Mouse (Mus musculus) CH12.LX (cell line): ENCODE data around the gene Rnf126. TPM values are rescaled to one million over a fixed set of nuclear protein-coding genes. Genes with fewer than 3 reads are reported as not detected.

Experiments
- DNase-seq: peaks from one replicate; pipeline ENCODE4 v3.0.0-alpha.2; 2013; ENCODE audit errors: extremely low read depth
- H3K27ac ChIP-seq: 2 replicates; pipeline ENCODE4 v1.5.1; 2012; ENCODE audit warnings: low read depth, mild to moderate bottlenecking, control low read depth, moderate library complexity; ENCODE audit not compliant: insufficient read depth
- H3K27me3 ChIP-seq: replicated peaks from 2 replicates; pipeline ENCODE3; 2012; ENCODE audit warnings: inconsistent platforms
- H3K36me3 ChIP-seq, 2 experiments: replicated peaks in 1 of 2; 2 replicates each; pipeline versions ENCODE3 to v1.6.1; 2012; ENCODE audit warnings: inconsistent platforms in 1 of 2, low read length in 1 of 2, mild to moderate bottlenecking in 1 of 2, mixed read lengths in 1 of 2, moderate library complexity in 1 of 2; ENCODE audit not compliant: control insufficient read depth in 1 of 2, insufficient read depth in 1 of 2
- H3K4me1 ChIP-seq, 2 experiments: 2 replicates each; pipeline ENCODE4 v1.6.1; 2012; ENCODE audit warnings: inconsistent platforms in 1 of 2, moderate library complexity in 1 of 2; ENCODE audit not compliant: insufficient read depth in 2 of 2, control insufficient read depth in 1 of 2
- H3K4me2 ChIP-seq: 2 replicates; pipeline ENCODE4 v1.6.1; 2012; ENCODE audit warnings: low read depth, mild to moderate bottlenecking, control low read depth; ENCODE audit not compliant: poor library complexity, insufficient read depth, severe bottlenecking
- H3K4me3 ChIP-seq, 3 experiments: fragments of 150-350 bp in 1 of 3; sonication (generic) in 1 of 3; replicated peaks in 1 of 3; 2 replicates each; pipeline versions ENCODE3 to v1.5.1; 2011 to 2012; ENCODE audit warnings: low read depth in 2 of 3, low read length in 2 of 3, mild to moderate bottlenecking in 2 of 3, moderate library complexity in 2 of 3, control low read depth in 1 of 3, improper control_type of control experiment in 1 of 3, inconsistent platforms in 1 of 3, mixed read lengths in 1 of 3; ENCODE audit not compliant: poor library complexity in 1 of 3
- H3K79me2 ChIP-seq: replicated peaks from 2 replicates; pipeline ENCODE4 v1.6.1; 2012; ENCODE audit warnings: mild to moderate bottlenecking, moderate library complexity; ENCODE audit not compliant: control insufficient read depth, poor library complexity, insufficient read depth, severe bottlenecking; ENCODE audit errors: extremely low read depth
- H3K9ac ChIP-seq: 2 replicates; pipeline ENCODE4 v1.6.1; 2012; ENCODE audit warnings: low read depth, mild to moderate bottlenecking, control low read depth, moderate library complexity; ENCODE audit not compliant: insufficient read depth
- H3K9me3 ChIP-seq: replicated peaks from 2 replicates; pipeline ENCODE3; 2012; ENCODE audit warnings: low read length, inconsistent platforms, mixed read lengths
- BHLHE40 ChIP-seq: IDR thresholded peaks from 2 replicates; pipeline ENCODE4 v1.6.1; 2011; ENCODE audit warnings: mild to moderate bottlenecking, low read depth, low read length, improper control_type of control experiment
- CTCF ChIP-seq, 2 experiments: IDR thresholded peaks in 1 of 2; conservative IDR thresholded peaks in 1 of 2; 2 replicates each; pipeline ENCODE4 v1.5.1; 2011 to 2012; ENCODE audit warnings: low read depth in 2 of 2, low read length in 2 of 2, improper control_type of control experiment in 1 of 2, inconsistent platforms in 1 of 2, mild to moderate bottlenecking in 1 of 2, moderate library complexity in 1 of 2
- E2F4 ChIP-seq: IDR thresholded peaks from 2 replicates; pipeline ENCODE4 v1.6.1; 2011; ENCODE audit warnings: low read depth, low read length, improper control_type of control experiment; ENCODE audit not compliant: insufficient replicate concordance
- ETS1 ChIP-seq: conservative IDR thresholded peaks from 2 replicates; pipeline ENCODE4 v1.6.1; 2012; ENCODE audit warnings: low read depth, mild to moderate bottlenecking, inconsistent platforms, low read length, improper control_type of control experiment, moderate library complexity
- GABPA ChIP-seq: IDR thresholded peaks from 2 replicates; pipeline ENCODE4 v1.6.1; 2012; ENCODE audit warnings: low read depth, low read length, improper control_type of control experiment, inconsistent platforms; ENCODE audit not compliant: insufficient replicate concordance
- IRF4 ChIP-seq: IDR thresholded peaks from 2 replicates; pipeline ENCODE4 v1.6.1; 2014; ENCODE audit warnings: low read depth, mild to moderate bottlenecking, inconsistent platforms, low read length, improper control_type of control experiment
- MAZ ChIP-seq: IDR thresholded peaks from 2 replicates; pipeline ENCODE4 v1.6.1; 2012; ENCODE audit warnings: low read depth, mild to moderate bottlenecking, inconsistent platforms, low read length, improper control_type of control experiment, moderate library complexity
- NRF1 ChIP-seq: IDR thresholded peaks from 2 replicates; pipeline ENCODE4 v1.6.1; 2014; ENCODE audit warnings: low read depth, mild to moderate bottlenecking, inconsistent platforms, low read length, improper control_type of control experiment, moderate library complexity
- PAX5 ChIP-seq: IDR thresholded peaks from 2 replicates; pipeline ENCODE4 v1.6.1; 2012; ENCODE audit warnings: low read length, inconsistent platforms, mixed read lengths
- RAD21 ChIP-seq: IDR thresholded peaks from 2 replicates; pipeline ENCODE4 v1.6.1; 2011; ENCODE audit warnings: low read depth, mild to moderate bottlenecking, low read length, improper control_type of control experiment, moderate library complexity
- SMC3 ChIP-seq: IDR thresholded peaks from 2 replicates; pipeline ENCODE4 v1.6.1; 2011; ENCODE audit warnings: low read depth, low read length, improper control_type of control experiment
- USF2 ChIP-seq: conservative IDR thresholded peaks from 2 replicates; pipeline ENCODE4 v1.6.1; 2011; ENCODE audit warnings: low read depth, low read length, improper control_type of control experiment
- ZC3H11A ChIP-seq: IDR thresholded peaks from 2 replicates; pipeline ENCODE4 v1.6.1; 2012; ENCODE audit warnings: low read depth, mild to moderate bottlenecking, inconsistent platforms, low read length, improper control_type of control experiment
- ZKSCAN1 ChIP-seq: IDR thresholded peaks from 2 replicates; pipeline ENCODE4 v1.6.1; 2012; ENCODE audit warnings: low read depth, inconsistent platforms, low read length, improper control_type of control experiment, borderline replicate concordance
- dilution Hi-C: fragments of 300-500 bp; cut with MboI; formaldehyde crosslinking; loops from 2 replicates; pipeline ENCODE4 v1.14.3; 2020; ENCODE audit warnings: low sequenced_read_pairs; ENCODE audit not compliant: extremely low pct_unique_long_range_greater_than_20kb, extremely low pct_ligation_motif_present
- in situ Hi-C: fragments of 300-500 bp; cut with MboI; formaldehyde crosslinking; loops from 3 replicates; pipeline ENCODE4 v1.14.3; 2019; ENCODE audit warnings: low sequenced_read_pairs, low pct_ligation_motif_present, low pct_unique_long_range_greater_than_20kb, mixed read lengths
- polyA plus RNA-seq: library from polyadenylated mRNA; unstranded; fragments of >175 nt; gene quantifications from 2 replicates; pipeline ENCODE4 v1.2.1, GENCODE M21; 2012; ENCODE audit warnings: low read depth; ENCODE audit not compliant: insufficient read length
- total RNA-seq, 2 experiments: library from RNA; depleted of rRNA; stranded (reverse); fragments of 300-350 nt in 1 of 2; fragments of >200 nt in 1 of 2; gene quantifications; 2 replicates each; pipeline ENCODE4 v1.2.3; 2012 to 2014

The Rnf126 gene
- total and polyA plus RNA-seq, 3 experiments, result 32.4 to 112 (median 67.9) TPM

GRCm38 (mm10) chr10:79769329-79769728 is 2.6 kb upstream of the Rnf126 start:
- TF ChIP-seq ETS1 (no peak), PAX5 (no peak), ZC3H11A (no peak), NRF1 (no peak), MAZ (no peak), USF2 (no peak), E2F4 (no peak)
- in situ Hi-C loops, result no loop called here
- dilution Hi-C loops, result no loop called here
- Histone ChIP-seq H3K27ac (no peak overlapping the region), H3K79me2 (peaks cover 21% of the 10 kb centered on the region), H3K4me3 (no peak overlapping the region), H3K27me3 (peaks cover 7% of the 10 kb centered on the region), H3K36me3 (peaks cover 0 to 9% of the 10 kb centered on the region in 2 experiments), H3K9me3 (peaks cover 8% of the 10 kb centered on the region), H3K4me2 (no peak overlapping the region), H3K9ac (no peak overlapping the region), H3K4me1 (peaks cover 18 to 34% of the 10 kb centered on the region in 2 experiments)
- DNase-seq, result no peak

DNA sequence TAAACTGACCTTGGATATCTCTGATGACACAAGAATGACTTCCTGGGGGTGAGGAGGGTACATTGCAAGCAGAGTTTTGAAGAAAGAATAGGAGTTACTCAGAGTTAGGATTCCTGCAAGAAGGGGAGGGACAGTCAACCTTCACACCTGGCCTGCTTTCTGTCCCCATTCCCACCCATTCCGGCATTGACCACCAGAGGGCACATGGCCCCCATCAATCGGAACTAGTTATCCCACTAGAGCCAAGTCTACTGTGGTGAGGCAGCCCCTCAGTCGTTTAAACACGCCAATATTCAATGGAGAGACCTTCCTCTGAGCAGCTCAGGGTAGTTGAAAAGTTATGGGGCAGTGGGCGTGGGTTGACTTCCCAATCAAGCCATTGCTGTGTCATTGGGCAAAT is 1.6 kb upstream of the Rnf126 start:
- in situ Hi-C loops, result no loop called here
- Histone ChIP-seq H3K4me1 (peaks cover 22 to 43% of the 10 kb centered on the region in 2 experiments), H3K36me3 (peaks cover 0 to 18% of the 10 kb centered on the region in 2 experiments), H3K9ac (no peak overlapping the region), H3K27me3 (peaks cover 2% of the 10 kb centered on the region), H3K4me3 (no peak overlapping the region), H3K79me2 (peaks cover 30% of the 10 kb centered on the region), H3K4me2 (no peak overlapping the region), H3K9me3 (peaks cover 8% of the 10 kb centered on the region), H3K27ac (no peak overlapping the region)
- TF ChIP-seq IRF4 (0 out of 2 replicates have a peak, but pooled peaks have one; percentile 30), GABPA (no peak), ZKSCAN1 (no peak), SMC3 (peak; percentile 88), RAD21 (peak; percentile 84), CTCF (conservative IDR thresholded peaks at IDR 0.05 in 1 of 2, IDR thresholded peaks at IDR 0.05 in 1 of 2; ENCODE audit: low read depth in 2 of 2, low read length in 2 of 2) (peak; percentile 83 to 91), BHLHE40 (no peak)
- DNase-seq, result peak; percentile 61
- dilution Hi-C loops, result no loop called here
